Mouse (Mus musculus): ENCODE measurements around the gene Psmd14. TPM values are rescaled to one million over a fixed set of nuclear protein-coding genes. Genes with fewer than 3 reads are reported as not detected.

The Psmd14 gene
- polyA plus RNA-seq, 1 experiment from 2014 or later = 252 TPM

DNA sequence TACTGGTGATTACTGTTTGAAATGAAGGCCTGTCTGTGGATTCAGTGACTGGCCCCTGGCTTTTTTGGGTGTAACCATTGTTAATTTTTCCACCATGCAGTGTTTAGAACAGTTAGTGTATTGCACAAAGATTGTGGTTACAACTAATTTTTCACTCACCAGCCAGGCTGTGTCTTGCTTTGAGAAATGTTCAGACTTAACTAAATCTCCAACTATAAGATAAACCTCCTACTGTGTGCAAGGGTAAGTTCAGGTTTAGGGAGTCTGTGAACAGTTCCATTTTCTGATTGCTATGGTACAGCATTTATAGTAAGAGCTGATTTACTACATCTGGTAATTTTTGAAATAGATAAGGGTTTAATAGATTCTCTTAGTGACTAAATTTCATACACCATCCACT is 69.3 kb downstream of the Psmd14 start:
- no peak for DNase-seq (ENCODE audit: low spot score)
- Histone ChIP-seq H3K4me3 (no peak overlapping the region), H3K36me3 (replicated peaks) (peaks cover 39% of the 10 kb centered on the region), H3K27ac (replicated peaks) (no peak overlapping the region), H3K9me3 (no peaks in the 10 kb centered on the region), H3K27me3 (replicated peaks; ENCODE audit: low read depth, poor library complexity, severe bottlenecking) (no peaks in the 10 kb centered on the region), H3K4me1 (no peaks in the 10 kb centered on the region)

- Histone ChIP-seq H3K27me3 (replicated peaks; ENCODE audit: low read depth, poor library complexity, severe bottlenecking) (no peaks in the 10 kb centered on the region), H3K4me1 (no peaks in the 10 kb centered on the region), H3K27ac (replicated peaks) (no peak overlapping the region), H3K36me3 (replicated peaks) (peaks cover 7% of the 10 kb centered on the region), H3K4me3 (no peak overlapping the region), H3K9me3 (no peaks in the 10 kb centered on the region)
- 86% methylated on average over 5 of the region's 5 CpGs for WGBS
- no peak for DNase-seq (ENCODE audit: low spot score)
Observed at GRCm38 (mm10) chr2:61794960-61795359, 83.5 kb downstream of the Psmd14 start.

DNA sequence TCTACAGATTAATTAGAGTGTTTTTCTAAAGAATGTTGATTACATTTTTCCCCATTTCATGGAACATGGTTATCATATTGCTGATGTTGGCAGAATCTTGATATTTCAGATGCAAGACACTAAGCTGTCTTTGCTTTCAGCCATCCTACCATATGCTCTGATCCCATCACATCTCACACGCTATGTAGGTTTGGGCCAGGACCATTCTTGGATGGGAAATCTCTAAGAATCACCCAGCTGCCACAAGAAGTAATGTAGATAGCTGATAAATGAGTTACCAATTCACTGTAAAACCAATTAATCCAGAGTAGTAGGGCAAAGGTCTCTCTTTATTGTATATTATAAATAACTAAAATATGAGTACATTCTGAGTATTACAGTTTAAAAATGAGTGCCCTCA is 86.6 kb downstream of the Psmd14 start:
- Histone ChIP-seq H3K9me3 (no peaks in the 10 kb centered on the region), H3K36me3 (replicated peaks) (peaks cover 9% of the 10 kb centered on the region), H3K27me3 (replicated peaks; ENCODE audit: low read depth, poor library complexity, severe bottlenecking) (peaks cover 25% of the 10 kb centered on the region), H3K27ac (replicated peaks) (no peak overlapping the region), H3K4me3 (no peak overlapping the region), H3K4me1 (peaks cover 6% of the 10 kb centered on the region)
- 93% methylated on average over 1 of the region's 1 CpGs for WGBS
- no peak for DNase-seq (ENCODE audit: low spot score)

GRCm38 (mm10) chr2:61802656-61803251 is 91.3 kb downstream of the Psmd14 start, which contains the start of gene Tbr1:
Tbr1 (plus strand) TSS chr2:61802930.
- H3K27me3 ChIP-seq (replicated peaks; ENCODE audit: low read depth, poor library complexity, severe bottlenecking) = peaks cover 72% of the 10 kb centered on the region
- no peak within 1 kb of the TSS for H3K27ac ChIP-seq (replicated peaks)
- no peak within 1 kb of the TSS for H3K4me3 ChIP-seq
- peaks cover 9% of the 10 kb centered on the region; the same call in 1 of the 2 replicates for H3K36me3 ChIP-seq (replicated peaks)
- 4% methylated on average over 11 of the region's 11 CpGs for WGBS
- peak; percentile 63 for DNase-seq (ENCODE audit: low spot score)
- peaks cover 25% of the 10 kb centered on the region for H3K4me1 ChIP-seq
- no peaks in the 10 kb centered on the region for H3K9me3 ChIP-seq

DNA sequence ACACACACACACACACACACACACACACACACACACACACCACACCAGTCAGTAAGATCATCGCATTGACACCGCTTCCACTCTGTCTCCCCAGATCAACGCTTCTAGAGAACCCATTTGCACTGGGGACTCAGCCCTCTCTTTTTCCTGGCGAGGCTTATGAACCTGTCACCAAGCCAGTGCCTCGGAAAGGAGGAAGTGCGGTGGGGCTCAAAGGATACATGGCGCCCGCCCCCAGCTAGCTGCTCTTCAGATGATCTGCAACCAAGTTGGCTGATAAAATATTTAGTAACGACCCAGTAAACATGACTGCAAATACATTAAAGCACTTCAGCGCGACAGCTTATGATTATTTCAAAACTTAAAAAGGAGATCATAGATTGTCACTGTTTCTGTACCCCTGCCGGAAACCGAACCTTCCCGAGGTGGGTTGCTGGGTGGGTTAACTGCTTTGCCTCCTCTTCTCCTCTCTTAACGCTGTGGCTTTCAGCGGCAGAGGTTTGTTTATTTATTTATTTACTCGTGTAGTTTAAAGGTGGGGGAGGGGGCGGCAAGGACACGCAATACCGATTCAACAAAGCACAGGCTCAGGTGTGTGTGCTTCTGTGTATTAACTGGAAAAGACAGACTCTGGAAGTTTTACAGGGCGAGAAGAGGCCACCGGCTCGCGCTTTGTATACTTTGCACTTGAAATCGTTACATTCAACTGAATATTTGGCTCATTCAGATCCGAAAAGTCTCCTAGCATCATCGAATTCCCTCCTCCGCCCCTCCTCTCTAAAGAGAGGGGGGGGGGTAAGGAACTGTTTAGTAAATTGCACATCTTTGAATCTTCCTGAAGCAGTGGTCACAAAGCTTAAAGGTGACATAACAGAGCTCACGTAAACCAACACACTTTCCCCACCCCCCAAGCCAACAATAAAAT is 92.2 kb downstream of the Psmd14 start:
- peak; percentile 42 for DNase-seq (ENCODE audit: low spot score)
- peaks cover 81% of the 10 kb centered on the region for H3K27me3 ChIP-seq (replicated peaks; ENCODE audit: low read depth, poor library complexity, severe bottlenecking)
- peaks cover 25% of the 10 kb centered on the region for H3K4me1 ChIP-seq
- H3K36me3 ChIP-seq (replicated peaks) = peaks cover 9% of the 10 kb centered on the region; the same call in 1 of the 2 replicates
- no peak overlapping the region for H3K27ac ChIP-seq (replicated peaks)
- no peak overlapping the region for H3K4me3 ChIP-seq
- WGBS = 2% methylated on average over 29 of the region's 29 CpGs
- no peaks in the 10 kb centered on the region for H3K9me3 ChIP-seq

DNA sequence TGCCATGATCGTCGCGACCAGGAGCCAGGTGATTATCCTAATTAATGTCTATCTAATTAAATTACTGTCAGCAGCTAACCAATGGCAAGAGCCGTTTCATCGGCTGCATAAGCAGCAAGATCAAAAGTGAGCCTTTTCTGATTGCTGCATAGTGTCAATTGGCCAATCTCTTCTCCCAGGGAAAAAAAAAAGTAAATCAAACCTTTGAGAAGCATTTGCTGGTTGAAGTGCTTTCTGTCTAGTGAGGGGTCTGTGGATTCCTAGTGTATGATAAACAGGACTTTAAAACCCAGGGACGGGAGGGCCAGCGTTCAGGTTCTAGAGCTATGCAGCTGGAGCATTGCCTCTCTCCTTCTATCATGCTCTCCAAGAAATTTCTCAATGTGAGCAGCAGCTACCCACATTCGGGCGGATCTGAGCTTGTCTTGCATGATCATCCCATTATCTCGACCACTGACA is 92.9 kb downstream of the Psmd14 start:
- Histone ChIP-seq H3K27ac (replicated peaks) (no peak overlapping the region), H3K4me3 (no peak overlapping the region), H3K9me3 (no peaks in the 10 kb centered on the region), H3K4me1 (peaks cover 25% of the 10 kb centered on the region), H3K27me3 (replicated peaks; ENCODE audit: low read depth, poor library complexity, severe bottlenecking) (peaks cover 88% of the 10 kb centered on the region), H3K36me3 (replicated peaks) (peaks cover 9% of the 10 kb centered on the region; the same call in 1 of the 2 replicates)
- 2% methylated on average over 10 of the region's 10 CpGs for WGBS
- DNase-seq (ENCODE audit: low spot score) = no peak

- Histone ChIP-seq H3K27ac (replicated peaks) (no peak overlapping the region), H3K36me3 (replicated peaks) (peaks cover 7% of the 10 kb centered on the region; the same call in 1 of the 2 replicates), H3K4me1 (peaks cover 25% of the 10 kb centered on the region), H3K4me3 (peak overlapping the region; percentile 25; the same call in 1 of the 2 replicates), H3K27me3 (replicated peaks; ENCODE audit: low read depth, poor library complexity, severe bottlenecking) (peaks cover 94% of the 10 kb centered on the region), H3K9me3 (no peaks in the 10 kb centered on the region)
- under 1% methylated on average over 39 of the region's 39 CpGs for WGBS
- peak; percentile 73 for DNase-seq (ENCODE audit: low spot score)
Observed at GRCm38 (mm10) chr2:61804841-61805540, 93.5 kb downstream of the Psmd14 start.

- Histone ChIP-seq H3K4me3 (peak overlapping the region; percentile 25; the same call in 1 of the 2 replicates), H3K27me3 (replicated peaks; ENCODE audit: low read depth, poor library complexity, severe bottlenecking) (peaks cover 100% of the 10 kb centered on the region), H3K36me3 (replicated peaks) (peaks cover under 1% of the 10 kb centered on the region; the same call in 1 of the 2 replicates), H3K27ac (replicated peaks) (no peak overlapping the region), H3K9me3 (no peaks in the 10 kb centered on the region), H3K4me1 (peaks cover 25% of the 10 kb centered on the region)
- WGBS = under 1% methylated on average over 39 of the region's 39 CpGs
- DNase-seq (ENCODE audit: low spot score) = no peak
Observed at GRCm38 (mm10) chr2:61805541-61806345, 94.2 kb downstream of the Psmd14 start.

DNA sequence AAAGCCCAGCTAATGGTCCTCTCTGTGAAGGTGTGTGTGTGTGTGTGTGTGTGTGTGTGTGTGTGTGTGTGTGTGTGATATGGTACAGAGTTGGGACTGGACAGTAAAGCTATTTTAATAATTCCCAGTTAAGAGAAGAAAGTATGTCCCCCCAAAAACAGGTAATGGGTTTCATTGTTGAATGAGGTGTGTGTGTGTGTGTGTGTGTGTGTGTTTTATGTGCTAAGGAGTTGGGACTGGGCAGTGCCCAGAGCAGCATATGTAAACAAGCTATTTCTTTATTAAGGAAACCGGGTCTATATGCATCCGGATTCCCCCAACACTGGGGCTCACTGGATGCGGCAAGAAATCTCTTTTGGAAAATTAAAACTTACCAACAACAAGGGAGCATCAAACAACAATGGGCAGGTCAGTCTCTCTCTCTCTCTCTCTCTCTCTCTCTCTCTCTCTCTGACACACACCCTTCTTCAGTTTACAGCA is 94.9 kb downstream of the Psmd14 start:
- H3K4me3 ChIP-seq = no peak overlapping the region

GRCm38 (mm10) chr2:61807151-61807550 is 95.7 kb downstream of the Psmd14 start:
- Histone ChIP-seq H3K36me3 (replicated peaks) (no peaks in the 10 kb centered on the region), H3K4me3 (peak overlapping the region; percentile 33; the same call in 1 of the 2 replicates), H3K27me3 (replicated peaks; ENCODE audit: low read depth, poor library complexity, severe bottlenecking) (peaks cover 100% of the 10 kb centered on the region), H3K4me1 (peaks cover 34% of the 10 kb centered on the region), H3K27ac (replicated peaks) (no peak overlapping the region), H3K9me3 (no peaks in the 10 kb centered on the region)
- WGBS = under 1% methylated on average over 22 of the region's 22 CpGs
- DNase-seq (ENCODE audit: low spot score) = peak; percentile 72

More for the DNA sequence above, 94.9 kb downstream of the Psmd14 start:
- Histone ChIP-seq H3K27me3 (replicated peaks; ENCODE audit: low read depth, poor library complexity, severe bottlenecking) (peaks cover 100% of the 10 kb centered on the region), H3K9me3 (no peaks in the 10 kb centered on the region), H3K4me1 (peaks cover 27% of the 10 kb centered on the region), H3K27ac (replicated peaks) (no peak overlapping the region), H3K36me3 (replicated peaks) (no peaks in the 10 kb centered on the region)
- 4% methylated on average over 3 of the region's 3 CpGs for WGBS
- DNase-seq (ENCODE audit: low spot score) = peak; percentile 24

DNA sequence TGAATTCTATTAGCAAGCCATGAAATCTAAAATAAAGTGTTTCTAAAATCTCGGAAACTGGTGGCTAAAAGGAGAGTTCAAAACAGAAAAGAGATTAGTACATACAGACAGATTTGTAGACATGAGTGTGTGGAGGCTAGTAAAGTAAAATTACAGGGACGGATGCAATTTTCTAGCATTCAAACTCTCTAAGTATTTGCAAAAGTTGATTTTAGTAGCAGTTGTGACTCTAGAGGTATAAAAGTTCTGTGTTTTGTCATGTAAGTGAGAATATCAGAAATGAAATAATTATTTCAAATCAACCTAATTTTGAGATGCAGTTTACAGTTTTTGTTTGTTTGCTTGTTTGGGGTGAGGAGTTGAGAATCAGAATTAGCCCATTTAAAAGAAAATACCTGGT is 96.3 kb downstream of the Psmd14 start:
- no peak overlapping the region for H3K4me3 ChIP-seq
- H3K4me1 ChIP-seq = peaks cover 33% of the 10 kb centered on the region
- DNase-seq (ENCODE audit: low spot score) = no peak
- 15% methylated on average over 2 of the region's 2 CpGs for WGBS
- H3K9me3 ChIP-seq = no peaks in the 10 kb centered on the region
- no peak overlapping the region for H3K27ac ChIP-seq (replicated peaks)
- H3K27me3 ChIP-seq (replicated peaks; ENCODE audit: low read depth, poor library complexity, severe bottlenecking) = peaks cover 100% of the 10 kb centered on the region
- no peaks in the 10 kb centered on the region for H3K36me3 ChIP-seq (replicated peaks)

All from embryonic facial prominence, embryonic 10.5 days (tissue).